Mouse (Mus musculus): Measurements from ENCODE around the gene Spem1.

- no peak for TF ChIP-seq CHD2 (IDR thresholded peaks at IDR 0.05; ENCODE audit: low read depth, low read length)
- no peak for TF ChIP-seq ZC3H11A (IDR thresholded peaks at IDR 0.05; ENCODE audit: borderline replicate concordance, low read depth, low read length)
Measured at GRCm38 (mm10) chr11:69804652-69804940, 17.4 kb downstream of the Spem1 start.
